Mouse (Mus musculus) ES-Bruce4 (cell line): ENCODE measurements around the gene Prss45.

Source experiments
- CTCF ChIP-seq: IDR thresholded peaks from one replicate; pipeline ENCODE4 v1.8.1; 2011; ENCODE audit warnings: low read depth, low read length
- POLR2A ChIP-seq: IDR thresholded peaks from one replicate; pipeline ENCODE4 v1.8.1; 2011; ENCODE audit warnings: low read length; ENCODE audit not compliant: insufficient read depth

DNA sequence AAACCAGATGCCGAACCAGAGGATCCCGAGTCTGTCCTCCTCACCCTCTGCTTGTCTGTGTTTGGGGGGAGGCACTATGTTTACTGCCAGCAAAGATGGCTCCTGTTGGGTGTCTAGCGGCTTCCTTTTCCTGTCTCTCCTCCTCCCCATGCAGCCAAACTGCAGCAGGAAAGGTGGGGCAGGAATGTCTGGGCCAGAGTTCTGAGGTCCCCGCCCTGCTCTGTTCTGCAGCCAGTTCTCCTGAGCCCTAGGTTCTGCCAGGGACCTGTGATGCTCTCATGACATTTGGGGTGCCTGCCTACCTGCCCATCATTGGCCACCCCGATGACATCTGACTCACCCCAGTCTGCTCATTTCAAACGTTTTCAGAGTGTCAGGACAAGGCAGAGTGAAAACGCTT lies 47.6 kb downstream of the Prss45 start:
- TF ChIP-seq CTCF: no peak
- no peak for TF ChIP-seq POLR2A
